Mouse (Mus musculus): ENCODE measurements around the gene Ssbp3. TPM values are rescaled to one million over a fixed set of nuclear protein-coding genes. Genes with fewer than 3 reads are reported as not detected.

The Ssbp3 gene
- polyA plus RNA-seq, 1 experiment: 27.8 TPM

DNA sequence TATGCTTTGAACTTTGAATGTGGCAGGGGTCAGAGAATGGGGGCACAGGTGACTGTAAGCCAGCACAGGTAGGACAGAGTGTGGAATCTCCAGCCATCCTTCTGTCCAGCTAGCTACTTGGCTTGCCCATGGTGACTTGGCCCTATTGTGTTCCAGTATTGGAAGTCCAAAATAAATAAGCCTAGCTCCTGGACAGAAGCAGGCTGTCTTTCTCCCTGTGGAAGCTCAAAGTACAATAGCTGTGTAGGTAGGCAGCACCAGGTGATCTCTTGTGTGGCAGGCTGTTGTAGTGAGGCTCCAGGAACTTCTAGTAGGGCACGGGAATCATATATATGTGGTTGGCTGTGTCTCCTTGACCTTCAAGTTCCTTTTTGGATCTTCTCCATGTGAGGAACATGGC lies 50.8 kb downstream of the Ssbp3 start:
- no peak overlapping the region for H3K4me3 ChIP-seq (ENCODE audit: extremely low read depth, insufficient read depth, insufficient read length)
- no peak overlapping the region for H3K27ac ChIP-seq (ENCODE audit: insufficient read depth, low read length)
- no peak for TF ChIP-seq POLR2A (IDR thresholded peaks at IDR 0.05; ENCODE audit: low read depth, low read length)
- no peak for TF ChIP-seq CTCF (IDR thresholded peaks at IDR 0.05; ENCODE audit: extremely low read depth, insufficient read depth, insufficient read length, insufficient replicate concordance)
- 96% methylated on average over 1 of the region's 1 CpGs for WGBS
- H3K36me3 ChIP-seq (ENCODE audit: control insufficient read depth, insufficient read depth, low read length): no peaks in the 10 kb centered on the region
- no peak for DNase-seq (ENCODE audit: low read depth in 1 of 2, low spot score in 2 of 2)
- H3K27me3 ChIP-seq (ENCODE audit: control insufficient read depth, insufficient read depth, low read length): no peaks in the 10 kb centered on the region
- H3K4me1 ChIP-seq (ENCODE audit: control insufficient read depth, insufficient read depth, insufficient read length): peaks cover 7% of the 10 kb centered on the region; the same call in 1 of the 2 replicates

- DNase-seq (ENCODE audit: low read depth in 1 of 2, low spot score in 2 of 2): no peak
- Histone ChIP-seq H3K4me1 (ENCODE audit: control insufficient read depth, insufficient read depth, insufficient read length) (no peaks in the 10 kb centered on the region), H3K27me3 (ENCODE audit: control insufficient read depth, insufficient read depth, low read length) (no peaks in the 10 kb centered on the region), H3K36me3 (ENCODE audit: control insufficient read depth, insufficient read depth, low read length) (no peaks in the 10 kb centered on the region), H3K27ac (ENCODE audit: insufficient read depth, low read length) (no peak overlapping the region), H3K4me3 (ENCODE audit: extremely low read depth, insufficient read depth, insufficient read length) (no peak overlapping the region)
- WGBS: 97% methylated on average over 9 of the region's 9 CpGs
- no peak for TF ChIP-seq POLR2A (IDR thresholded peaks at IDR 0.05; ENCODE audit: low read depth, low read length)
- no peak for TF ChIP-seq CTCF (IDR thresholded peaks at IDR 0.05; ENCODE audit: extremely low read depth, insufficient read depth, insufficient read length, insufficient replicate concordance)
Measured at GRCm38 (mm10) chr4:106964356-106964755, 53.9 kb downstream of the Ssbp3 start.

GRCm38 (mm10) chr4:106964996-106965395 lies 54.5 kb downstream of the Ssbp3 start:
- TF ChIP-seq CTCF (IDR thresholded peaks at IDR 0.05; ENCODE audit: extremely low read depth, insufficient read depth, insufficient read length, insufficient replicate concordance) (no peak), POLR2A (IDR thresholded peaks at IDR 0.05; ENCODE audit: low read depth, low read length) (no peak)
- 94% methylated on average over 10 of the region's 10 CpGs for WGBS
- Histone ChIP-seq H3K4me3 (ENCODE audit: extremely low read depth, insufficient read depth, insufficient read length) (no peak overlapping the region), H3K36me3 (ENCODE audit: control insufficient read depth, insufficient read depth, low read length) (no peaks in the 10 kb centered on the region), H3K4me1 (ENCODE audit: control insufficient read depth, insufficient read depth, insufficient read length) (no peaks in the 10 kb centered on the region), H3K27me3 (ENCODE audit: control insufficient read depth, insufficient read depth, low read length) (no peaks in the 10 kb centered on the region), H3K27ac (ENCODE audit: insufficient read depth, low read length) (no peak overlapping the region)
- DNase-seq (ENCODE audit: low read depth in 1 of 2, low spot score in 2 of 2): no peak

GRCm38 (mm10) chr4:106966443-106966842 lies 55.9 kb downstream of the Ssbp3 start:
- no peak for TF ChIP-seq CTCF (IDR thresholded peaks at IDR 0.05; ENCODE audit: extremely low read depth, insufficient read depth, insufficient read length, insufficient replicate concordance)
- no peak for TF ChIP-seq POLR2A (IDR thresholded peaks at IDR 0.05; ENCODE audit: low read depth, low read length)
- no peaks in the 10 kb centered on the region for H3K36me3 ChIP-seq (ENCODE audit: control insufficient read depth, insufficient read depth, low read length)
- H3K4me1 ChIP-seq (ENCODE audit: control insufficient read depth, insufficient read depth, insufficient read length): peaks cover 6% of the 10 kb centered on the region
- no peaks in the 10 kb centered on the region for H3K27me3 ChIP-seq (ENCODE audit: control insufficient read depth, insufficient read depth, low read length)
- no peak overlapping the region for H3K4me3 ChIP-seq (ENCODE audit: extremely low read depth, insufficient read depth, insufficient read length)
- 84% methylated on average over 3 of the region's 3 CpGs for WGBS
- DNase-seq (ENCODE audit: low read depth in 1 of 2, low spot score in 2 of 2): no peak
- no peak overlapping the region for H3K27ac ChIP-seq (ENCODE audit: insufficient read depth, low read length)

DNA sequence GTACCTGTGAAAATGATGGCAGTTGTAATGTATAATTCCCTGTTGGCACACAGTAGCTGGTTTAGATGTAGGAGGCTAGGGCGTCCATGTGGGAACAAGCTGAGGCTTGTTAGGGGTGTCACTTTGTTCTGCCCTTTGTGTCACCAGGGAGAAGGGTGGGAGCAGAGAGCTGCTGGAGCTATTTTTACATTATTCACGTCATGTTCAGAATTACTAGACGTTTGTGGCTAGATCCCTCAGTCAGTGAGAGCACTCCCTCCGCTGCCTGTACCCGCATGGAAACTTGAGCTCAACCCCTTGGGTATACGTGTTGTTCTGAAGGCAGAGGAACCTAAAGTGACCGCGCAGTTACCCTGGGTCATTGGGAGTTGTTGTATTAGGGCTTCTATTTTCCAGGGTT lies 58.4 kb downstream of the Ssbp3 start:
- H3K36me3 ChIP-seq (ENCODE audit: control insufficient read depth, insufficient read depth, low read length): no peaks in the 10 kb centered on the region
- H3K4me1 ChIP-seq (ENCODE audit: control insufficient read depth, insufficient read depth, insufficient read length): peaks cover 6% of the 10 kb centered on the region
- TF ChIP-seq POLR2A (IDR thresholded peaks at IDR 0.05; ENCODE audit: low read depth, low read length): no peak
- TF ChIP-seq CTCF (IDR thresholded peaks at IDR 0.05; ENCODE audit: extremely low read depth, insufficient read depth, insufficient read length, insufficient replicate concordance): no peak
- WGBS: 44% methylated on average over 8 of the region's 8 CpGs
- no peak overlapping the region for H3K4me3 ChIP-seq (ENCODE audit: extremely low read depth, insufficient read depth, insufficient read length)
- no peak for DNase-seq (ENCODE audit: low read depth in 1 of 2, low spot score in 2 of 2)
- H3K27me3 ChIP-seq (ENCODE audit: control insufficient read depth, insufficient read depth, low read length): no peaks in the 10 kb centered on the region
- no peak overlapping the region for H3K27ac ChIP-seq (ENCODE audit: insufficient read depth, low read length)

DNA sequence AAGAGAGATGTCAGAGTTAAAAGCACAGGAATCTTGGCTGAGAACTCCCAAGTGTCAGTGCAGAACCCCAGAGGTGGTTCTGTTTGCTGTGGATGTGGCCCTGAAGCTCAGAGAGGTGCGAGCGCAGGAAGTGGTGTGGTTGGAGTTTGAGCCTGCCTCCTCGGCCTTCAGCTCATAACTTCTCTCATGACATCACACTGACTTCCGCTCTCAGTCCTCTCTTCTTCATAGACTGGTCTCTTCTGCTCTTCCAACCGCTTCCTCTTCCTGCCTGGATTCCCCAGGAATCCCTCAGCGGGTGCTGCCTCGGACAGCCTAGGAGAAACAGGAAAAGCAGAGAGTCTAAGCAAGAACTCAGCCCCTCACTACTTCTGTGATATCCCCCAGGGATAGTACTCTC lies 60.3 kb downstream of the Ssbp3 start:
- Histone ChIP-seq H3K36me3 (ENCODE audit: control insufficient read depth, insufficient read depth, low read length) (no peaks in the 10 kb centered on the region), H3K4me3 (ENCODE audit: extremely low read depth, insufficient read depth, insufficient read length) (no peak overlapping the region), H3K4me1 (ENCODE audit: control insufficient read depth, insufficient read depth, insufficient read length) (peaks cover 6% of the 10 kb centered on the region), H3K27ac (ENCODE audit: insufficient read depth, low read length) (no peak overlapping the region; the same call in 1 of the 2 replicates), H3K27me3 (ENCODE audit: control insufficient read depth, insufficient read depth, low read length) (no peaks in the 10 kb centered on the region)
- peak; percentile 25 to 33 for DNase-seq (ENCODE audit: low read depth in 1 of 2, low spot score in 2 of 2)
- 20% methylated on average over 7 of the region's 7 CpGs for WGBS
- TF ChIP-seq CTCF (IDR thresholded peaks at IDR 0.05; ENCODE audit: extremely low read depth, insufficient read depth, insufficient read length, insufficient replicate concordance): no peak
- TF ChIP-seq POLR2A (IDR thresholded peaks at IDR 0.05; ENCODE audit: low read depth, low read length): no peak

GRCm38 (mm10) chr4:106972061-106972460 lies 61.6 kb downstream of the Ssbp3 start:
- Histone ChIP-seq H3K36me3 (ENCODE audit: control insufficient read depth, insufficient read depth, low read length) (no peaks in the 10 kb centered on the region), H3K4me3 (ENCODE audit: extremely low read depth, insufficient read depth, insufficient read length) (no peak overlapping the region), H3K4me1 (ENCODE audit: control insufficient read depth, insufficient read depth, insufficient read length) (peaks cover 6% of the 10 kb centered on the region), H3K27me3 (ENCODE audit: control insufficient read depth, insufficient read depth, low read length) (no peaks in the 10 kb centered on the region), H3K27ac (ENCODE audit: insufficient read depth, low read length) (no peak overlapping the region)
- TF ChIP-seq POLR2A (IDR thresholded peaks at IDR 0.05; ENCODE audit: low read depth, low read length): no peak
- no peak for TF ChIP-seq CTCF (IDR thresholded peaks at IDR 0.05; ENCODE audit: extremely low read depth, insufficient read depth, insufficient read length, insufficient replicate concordance)
- 91% methylated on average over 4 of the region's 4 CpGs for WGBS
- no peak for DNase-seq (ENCODE audit: low read depth in 1 of 2, low spot score in 2 of 2)

Measured in spleen, adult 2 months (tissue).